Mouse (Mus musculus) cerebellum, adult 11 months (tissue): Measurements from ENCODE around the gene Mdfic.

Source experiments
- DNase-seq: peaks from one replicate; pipeline ENCODE4 v3.0.0; 2022

Gene Mdfic

DNA sequence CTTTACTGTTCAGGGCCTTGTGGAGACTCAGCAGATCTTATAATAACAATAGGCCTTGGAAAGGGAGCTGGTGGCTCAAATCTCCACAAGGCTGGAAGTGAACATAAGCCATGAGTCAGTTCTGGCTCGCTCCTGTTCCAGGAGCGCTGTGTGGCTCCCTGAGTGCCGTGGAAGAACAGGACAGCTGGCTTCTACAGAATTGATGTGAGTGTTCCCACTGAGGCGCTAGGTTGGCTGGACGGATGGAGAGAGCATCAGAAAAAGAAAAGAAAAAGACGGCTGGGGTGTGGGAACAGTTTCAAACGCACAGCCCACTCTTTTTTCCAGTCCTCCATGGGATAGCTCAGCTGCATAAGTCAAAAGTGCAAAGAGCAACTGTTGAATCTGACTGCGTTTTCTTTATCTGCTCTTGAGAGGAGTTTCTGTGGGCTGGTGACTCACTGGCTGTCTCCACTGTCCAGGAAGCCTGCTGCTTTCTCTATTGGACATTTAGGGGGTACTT is 22.9 kb downstream of the Mdfic start:
- DNase-seq = no peak

DNA sequence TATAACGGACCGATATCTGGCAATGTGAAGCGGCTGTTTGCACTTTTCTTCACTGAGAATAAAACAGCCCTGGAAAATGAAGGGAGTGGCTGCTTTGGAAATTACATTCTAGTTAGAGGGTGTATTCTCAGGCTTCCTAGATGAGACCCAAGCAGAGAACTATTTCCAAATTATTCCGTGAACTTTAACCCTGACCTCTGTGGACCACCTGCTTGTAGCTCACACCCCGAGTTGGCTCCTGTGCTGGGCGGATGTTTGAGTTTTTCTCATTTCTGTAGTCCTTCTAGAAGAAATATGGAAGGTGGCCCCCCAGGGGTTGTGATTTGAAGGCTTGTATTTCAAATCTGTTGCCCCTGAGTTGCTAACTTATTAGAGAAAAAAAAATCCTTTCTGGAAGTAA is 23.3 kb downstream of the Mdfic start:
- DNase-seq = no peak

DNA sequence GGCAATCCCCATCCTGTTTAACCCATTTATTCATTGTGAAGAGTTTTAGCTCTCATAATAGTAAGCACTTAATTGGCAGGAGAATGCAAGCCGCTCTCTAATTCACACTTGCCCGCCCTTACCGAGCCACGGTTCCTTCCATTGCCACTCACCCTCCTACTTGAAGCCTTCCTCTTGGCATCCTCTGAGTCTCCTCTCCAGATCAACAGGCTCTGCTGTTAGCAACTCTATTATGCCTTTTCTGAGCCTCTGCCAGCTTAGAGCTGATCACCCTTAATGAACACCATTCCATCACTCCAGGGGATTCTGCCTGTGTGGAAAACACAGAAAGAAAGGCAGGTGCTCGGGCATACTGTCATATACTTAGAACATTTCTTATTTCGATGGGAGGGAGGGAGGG is 24.9 kb downstream of the Mdfic start:
- DNase-seq = no peak

DNA sequence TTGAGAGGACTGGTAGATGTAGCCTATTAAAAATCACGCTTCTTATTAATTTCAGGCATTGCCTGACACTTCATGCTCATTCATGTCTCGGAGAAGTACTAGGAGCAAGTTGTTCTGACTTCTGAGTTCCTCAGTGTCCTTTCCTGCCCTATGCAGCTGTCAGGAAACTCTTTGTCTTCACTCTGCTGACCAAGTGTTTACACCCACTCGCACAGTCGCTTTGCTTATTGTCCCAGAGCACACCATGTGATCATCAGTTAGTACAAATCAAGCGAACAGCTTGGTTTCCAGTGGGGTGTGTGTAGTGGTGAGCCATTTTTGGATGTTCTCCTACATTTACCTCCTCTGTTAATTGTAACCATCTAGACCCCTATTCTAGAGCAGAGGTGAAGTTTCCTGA is 25.4 kb downstream of the Mdfic start:
- DNase-seq = no peak

DNA sequence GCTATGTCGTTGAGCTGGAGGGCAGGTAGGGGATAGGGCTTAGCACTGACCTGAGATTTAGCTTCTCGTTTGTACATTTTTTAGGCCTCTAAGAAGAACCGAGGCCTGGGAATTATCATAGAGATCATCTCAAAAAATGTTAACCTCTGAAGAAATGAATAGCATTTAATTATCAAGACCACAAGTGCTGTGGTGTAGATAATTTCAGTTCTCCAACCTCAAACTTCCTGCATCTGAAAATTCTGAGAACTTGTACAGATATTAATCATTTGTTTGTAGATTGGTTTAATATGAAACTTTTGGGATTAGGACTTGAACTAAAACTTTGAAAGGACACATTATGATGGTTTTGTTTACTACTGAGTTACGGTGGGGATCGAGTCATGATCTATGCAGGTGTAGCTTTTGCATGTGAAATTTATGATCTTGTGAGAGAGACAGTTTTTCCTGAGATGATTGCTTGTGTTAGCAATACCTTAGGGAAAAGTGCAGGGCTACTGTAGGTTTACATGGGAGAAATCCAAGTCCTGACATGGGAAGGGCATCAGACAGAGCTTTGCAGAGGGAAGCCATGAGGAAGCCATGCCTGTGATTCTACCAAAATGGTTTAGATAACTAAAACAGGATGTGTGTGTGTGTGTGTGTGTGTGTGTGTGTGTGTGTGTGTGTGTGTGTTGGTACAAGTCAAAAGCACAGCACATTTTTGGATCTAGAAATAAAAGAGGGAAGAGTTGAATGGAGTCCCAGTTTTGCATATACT is 27.1 kb downstream of the Mdfic start:
- no peak for DNase-seq

DNA sequence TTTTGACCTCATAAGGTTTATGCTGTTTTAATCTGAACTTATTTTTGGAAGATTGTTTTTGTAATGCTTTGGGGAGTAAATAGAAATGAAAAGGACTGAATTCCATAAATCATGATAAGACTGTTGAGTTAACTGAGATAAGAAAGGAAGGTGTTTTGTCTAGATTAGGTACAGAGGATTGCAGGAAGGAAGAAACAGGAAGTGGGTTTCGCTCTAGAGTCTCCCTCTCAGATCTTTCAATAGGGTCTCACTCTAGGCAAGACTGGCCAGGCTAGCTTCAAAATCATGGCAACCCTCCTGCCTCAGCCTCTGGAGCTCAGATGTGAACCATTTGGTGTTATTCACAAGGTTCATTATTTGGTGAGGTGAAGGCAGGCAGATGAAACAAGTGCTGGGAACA is 27.8 kb downstream of the Mdfic start:
- no peak for DNase-seq

DNA sequence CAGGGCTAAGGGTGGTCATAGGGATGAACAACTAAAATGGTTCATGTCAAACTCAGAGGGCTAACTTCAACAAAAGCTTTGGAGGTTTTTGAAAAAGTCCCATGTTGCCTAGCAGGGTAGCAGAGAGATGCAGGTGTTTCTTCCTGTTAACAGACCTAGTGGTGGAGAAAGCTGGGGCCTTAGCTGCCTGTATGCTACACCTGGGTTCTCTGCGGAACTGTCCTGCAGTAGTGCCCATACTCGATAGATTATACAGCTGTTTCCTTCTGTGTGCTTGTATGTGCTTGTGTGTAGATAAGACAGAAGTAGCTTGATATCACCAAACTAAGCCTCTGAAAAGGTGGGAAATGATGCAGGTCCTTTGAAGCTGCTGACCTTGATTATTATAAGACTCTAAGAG is 28.5 kb downstream of the Mdfic start:
- DNase-seq = no peak

DNA sequence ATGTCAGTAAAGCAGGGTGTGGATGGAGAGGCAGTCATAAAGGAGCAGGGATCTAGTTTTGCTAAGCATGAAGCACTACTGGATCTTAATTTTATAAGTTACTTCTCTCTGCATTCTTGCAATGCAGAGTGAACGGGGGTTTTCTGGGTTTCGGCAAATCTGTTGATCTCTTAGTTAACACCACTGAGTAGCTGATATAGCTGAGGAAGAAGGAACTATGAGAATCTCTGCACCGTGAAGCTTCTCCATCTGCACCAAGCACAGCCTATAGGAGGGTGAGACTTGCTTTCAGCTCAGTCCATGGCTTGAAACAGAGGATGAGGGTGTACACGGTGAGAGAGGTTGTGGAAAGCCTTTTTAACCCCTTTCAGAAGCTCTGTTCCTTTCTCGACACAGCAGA is 29.6 kb downstream of the Mdfic start:
- no peak for DNase-seq

DNA sequence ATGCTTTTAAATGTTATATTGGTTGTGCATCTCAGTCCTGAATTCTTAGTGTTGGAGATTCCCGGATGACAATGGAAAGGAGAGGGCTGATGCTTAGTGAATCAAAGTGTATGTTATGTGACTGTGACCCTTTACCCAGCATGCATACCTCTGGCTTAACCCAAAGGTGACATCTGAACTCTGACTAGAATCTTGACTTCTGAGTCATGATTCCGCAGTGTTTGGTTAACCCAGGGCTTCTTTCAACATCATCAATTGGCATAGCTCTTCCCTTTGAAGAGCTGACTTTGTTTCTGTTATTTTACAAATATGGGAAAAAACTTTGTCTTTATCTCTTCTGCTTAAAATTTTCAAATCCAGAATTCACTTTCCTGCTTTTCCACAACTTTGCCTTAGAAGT is 30.9 kb downstream of the Mdfic start:
- no peak for DNase-seq

DNA sequence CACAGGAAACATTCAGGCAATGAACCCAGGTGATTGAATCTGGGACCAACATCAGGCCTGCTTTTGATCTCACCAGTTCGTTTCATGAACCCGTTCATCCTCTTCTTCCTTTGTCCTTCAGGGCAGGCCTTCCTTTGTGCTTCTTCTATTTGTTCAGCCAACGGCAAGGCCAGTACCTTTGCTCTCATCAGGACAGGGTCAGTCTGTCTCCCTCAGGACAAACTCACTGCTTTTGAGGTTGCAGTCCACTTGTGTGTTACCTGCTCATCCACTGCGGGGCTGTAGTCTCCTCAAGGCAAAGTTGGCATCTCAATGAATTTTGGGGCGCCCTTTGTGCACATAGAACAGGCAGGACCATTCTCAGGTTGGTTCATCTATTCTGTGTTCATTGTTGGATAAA is 31.7 kb downstream of the Mdfic start:
- DNase-seq = no peak

DNA sequence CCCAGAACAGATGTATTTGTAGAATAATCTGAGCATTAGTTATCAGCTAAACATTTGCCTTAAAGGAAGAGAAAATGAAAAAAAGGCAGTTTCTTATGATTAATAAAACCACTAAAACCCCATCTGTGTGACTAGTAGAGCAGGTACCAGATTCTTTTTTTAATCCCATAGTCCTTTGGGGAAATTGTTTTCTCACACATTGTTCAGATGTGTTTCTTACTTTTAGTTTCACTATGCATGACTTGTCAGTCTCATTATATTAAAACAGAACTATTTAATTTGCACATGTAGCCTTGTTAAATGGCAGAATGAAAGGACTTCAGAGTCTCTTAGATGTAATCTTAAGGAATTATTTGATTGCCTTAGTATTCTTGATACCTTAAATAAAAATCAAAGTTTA is 32.7 kb downstream of the Mdfic start:
- DNase-seq = no peak

DNA sequence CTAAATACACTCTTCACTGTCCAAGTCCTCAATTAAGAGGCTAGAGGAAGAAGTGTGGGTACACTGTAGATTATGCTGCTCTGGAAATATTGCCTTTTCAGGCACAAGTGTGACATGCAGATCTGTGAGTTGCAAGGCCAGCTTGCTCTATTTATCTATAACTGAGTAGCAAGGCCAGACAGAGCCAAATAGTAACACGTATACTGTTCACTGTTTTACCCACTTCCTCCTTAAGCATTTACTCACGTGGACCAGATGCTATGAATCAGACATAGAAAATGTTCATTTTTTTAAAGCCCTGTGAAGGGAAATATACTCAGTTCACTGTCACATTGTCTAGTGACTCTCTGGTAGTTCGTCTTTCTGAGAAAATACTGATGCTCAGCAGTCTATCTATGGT is 37.9 kb downstream of the Mdfic start:
- no peak for DNase-seq

DNA sequence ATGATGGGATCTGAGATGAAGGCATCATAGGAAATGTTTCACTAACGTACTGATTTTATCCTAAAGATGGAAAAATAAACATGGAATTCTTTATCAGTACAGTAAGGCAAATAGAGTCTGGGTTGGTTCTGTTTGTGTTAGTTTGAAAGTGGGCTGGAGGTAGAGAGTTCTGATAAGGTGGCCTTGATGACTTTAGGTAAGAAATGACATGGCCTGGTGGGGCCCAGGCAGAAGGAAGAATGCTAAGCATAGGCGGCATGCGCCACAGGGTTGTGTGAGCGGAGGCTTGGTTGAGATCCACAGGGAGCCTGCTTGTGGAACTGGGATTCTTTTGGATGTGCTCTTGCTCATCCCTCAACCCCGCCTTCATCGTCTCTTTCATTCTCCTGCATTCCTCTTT is 40.3 kb downstream of the Mdfic start:
- DNase-seq = no peak

DNA sequence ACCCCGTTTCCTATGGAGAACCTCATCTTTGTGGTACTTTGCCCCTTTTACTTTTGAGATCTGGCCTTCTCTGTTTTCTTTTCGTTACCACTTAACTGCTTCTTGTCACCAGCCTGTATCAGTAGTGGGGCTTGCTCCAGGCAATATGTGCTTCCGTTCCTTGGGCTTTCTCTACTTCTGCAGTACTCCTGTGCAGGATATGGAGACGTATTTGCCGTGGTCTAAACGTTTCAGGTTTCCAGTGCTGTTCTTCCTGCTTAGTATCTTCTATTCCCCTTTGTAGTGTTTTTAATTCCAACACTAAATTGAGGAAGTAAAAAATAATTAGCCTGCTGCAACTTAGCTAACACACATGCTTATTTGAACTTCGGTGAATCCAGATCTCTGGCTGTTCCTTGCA is 43.6 kb downstream of the Mdfic start:
- DNase-seq = no peak

DNA sequence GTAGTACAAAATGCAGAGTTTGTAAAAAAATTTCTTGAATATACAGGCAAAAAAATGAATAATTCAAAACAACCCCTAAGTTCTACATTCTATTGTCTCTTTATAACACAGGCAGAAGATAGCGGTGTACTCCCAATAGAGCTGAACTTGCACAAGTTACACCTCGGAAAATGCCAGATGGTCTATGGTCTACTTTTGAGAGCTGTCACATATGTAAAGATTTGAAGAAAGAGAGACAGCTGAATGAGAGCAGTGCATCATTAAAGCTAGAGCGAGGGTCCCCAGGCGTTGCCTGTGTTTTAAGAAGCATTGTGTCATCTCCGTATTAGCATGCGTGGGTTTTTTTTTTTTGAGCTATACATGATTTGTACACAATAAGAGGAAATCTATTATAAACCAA is 47.0 kb downstream of the Mdfic start:
- no peak for DNase-seq

DNA sequence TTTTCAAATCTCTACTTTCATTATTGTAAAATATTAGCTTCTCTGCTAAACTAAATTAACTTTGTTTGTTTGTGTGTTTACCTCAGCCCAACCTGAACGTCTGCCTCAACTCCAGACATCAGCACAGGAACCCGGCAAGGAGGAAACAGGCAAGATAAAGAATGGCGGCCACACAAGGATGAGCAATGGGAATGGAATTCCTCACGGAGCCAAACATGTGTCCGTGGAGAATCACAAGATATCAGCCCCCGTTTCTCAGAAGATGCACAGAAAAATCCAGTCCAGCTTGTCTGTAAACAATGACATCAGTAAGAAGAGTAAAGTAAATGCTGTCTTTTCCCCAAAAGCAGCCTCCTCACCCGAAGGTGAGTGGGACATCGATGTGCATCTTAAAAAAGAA is 49.7 kb downstream of the Mdfic start:
- DNase-seq = no peak

DNA sequence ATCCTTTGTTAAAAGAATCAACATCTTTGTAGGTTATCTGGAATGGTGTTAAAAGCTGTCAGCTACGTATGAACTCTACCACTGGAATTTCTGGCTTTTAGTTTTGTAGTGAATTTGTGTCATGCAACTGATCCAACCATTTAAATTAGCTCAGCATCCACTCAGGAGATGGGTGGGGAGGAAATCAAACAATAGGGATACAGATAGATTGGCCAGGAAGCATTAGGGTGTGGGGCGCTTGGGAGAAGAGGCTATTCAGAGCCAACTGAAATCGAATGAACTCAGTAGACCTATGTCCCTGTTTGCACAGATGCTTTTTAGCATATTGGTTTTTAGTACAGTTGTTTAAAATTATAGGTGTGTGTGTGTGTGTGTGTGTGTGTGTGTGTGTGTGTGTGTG is 56.6 kb downstream of the Mdfic start:
- no peak for DNase-seq

DNA sequence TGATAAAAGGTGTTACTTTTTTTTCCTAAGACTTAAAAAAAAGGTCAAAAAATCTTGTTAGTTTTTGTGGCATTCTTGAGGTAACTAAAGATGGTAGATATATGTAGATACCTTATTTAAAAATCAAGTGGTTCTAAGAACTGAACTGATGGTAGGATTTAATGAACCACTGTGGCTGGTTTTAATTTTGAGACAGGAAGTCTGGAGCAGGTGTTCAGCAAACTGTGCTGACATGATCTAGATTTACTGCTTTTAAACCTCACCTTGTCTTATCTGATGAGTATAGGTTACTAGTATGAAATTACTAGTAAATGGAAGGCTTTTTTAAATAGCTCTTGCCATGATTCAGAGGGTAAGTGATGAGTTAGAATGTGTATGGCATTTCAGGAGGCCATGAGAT is 59.7 kb downstream of the Mdfic start:
- DNase-seq = no peak

DNA sequence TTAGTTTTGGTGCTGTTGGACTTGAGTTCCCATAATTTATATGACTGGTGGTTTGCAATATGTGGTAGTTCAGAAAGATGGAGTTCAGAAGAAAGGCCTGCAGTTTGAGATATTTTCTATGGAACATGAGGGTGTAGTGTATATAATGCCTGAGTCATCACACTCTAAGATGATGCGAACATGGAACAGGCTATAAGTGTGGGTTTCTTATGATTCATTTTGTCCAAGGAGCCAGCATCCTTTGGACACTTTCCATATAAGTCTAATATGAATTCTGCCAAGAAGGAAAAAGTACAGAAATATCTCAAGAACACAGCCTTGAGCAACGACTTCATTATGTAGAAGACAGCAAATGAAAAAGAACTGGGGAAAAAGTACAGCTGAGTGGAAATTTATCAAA is 60.2 kb downstream of the Mdfic start:
- no peak for DNase-seq

DNA sequence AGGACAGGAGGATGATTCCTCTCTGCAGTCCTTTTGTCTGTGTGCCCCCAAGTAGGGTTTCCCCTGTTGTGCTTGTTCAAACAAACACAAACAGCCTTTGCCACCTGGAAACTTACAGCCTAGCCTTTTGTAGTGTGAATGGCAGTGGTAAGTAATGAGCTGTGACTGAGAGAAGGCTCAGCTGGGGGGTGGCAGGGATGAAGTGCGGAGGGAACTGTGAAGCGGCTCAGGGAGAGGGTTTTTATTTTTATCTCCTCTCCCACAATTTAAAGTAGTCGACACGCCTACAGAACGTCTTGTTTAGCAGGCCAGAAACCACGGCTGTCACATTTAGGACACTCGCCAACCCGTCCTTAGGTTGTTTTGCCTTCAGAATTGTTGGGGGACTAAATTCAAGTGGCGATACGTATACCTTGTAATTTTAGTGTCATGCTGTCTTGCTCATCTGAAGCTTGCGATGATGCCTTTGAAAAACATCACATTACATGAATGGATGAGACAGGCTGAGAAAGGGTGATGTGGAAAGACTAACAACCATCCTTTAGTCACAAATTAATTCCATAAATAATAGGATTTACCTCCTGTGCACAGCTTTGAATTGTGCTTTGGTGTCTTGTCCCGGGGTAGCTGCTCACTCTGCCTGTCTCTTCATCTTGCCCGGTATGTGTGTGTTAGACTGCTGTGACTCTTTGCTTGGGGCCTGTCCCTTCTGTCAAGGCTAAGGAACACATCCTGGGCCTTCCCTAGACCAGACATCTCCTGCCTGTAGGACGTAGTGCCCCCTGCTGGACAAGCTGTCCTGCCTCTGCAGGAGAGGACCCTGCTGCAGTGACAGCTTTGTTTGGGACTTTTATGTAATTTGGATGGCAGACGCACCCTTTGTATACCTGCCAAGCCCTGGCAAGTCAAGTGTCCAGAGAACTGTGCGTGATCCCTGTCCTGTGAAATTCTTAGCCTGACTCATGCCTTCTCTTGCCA is 69.4 kb downstream of the Mdfic start:
- peak; percentile 3 for DNase-seq

DNA sequence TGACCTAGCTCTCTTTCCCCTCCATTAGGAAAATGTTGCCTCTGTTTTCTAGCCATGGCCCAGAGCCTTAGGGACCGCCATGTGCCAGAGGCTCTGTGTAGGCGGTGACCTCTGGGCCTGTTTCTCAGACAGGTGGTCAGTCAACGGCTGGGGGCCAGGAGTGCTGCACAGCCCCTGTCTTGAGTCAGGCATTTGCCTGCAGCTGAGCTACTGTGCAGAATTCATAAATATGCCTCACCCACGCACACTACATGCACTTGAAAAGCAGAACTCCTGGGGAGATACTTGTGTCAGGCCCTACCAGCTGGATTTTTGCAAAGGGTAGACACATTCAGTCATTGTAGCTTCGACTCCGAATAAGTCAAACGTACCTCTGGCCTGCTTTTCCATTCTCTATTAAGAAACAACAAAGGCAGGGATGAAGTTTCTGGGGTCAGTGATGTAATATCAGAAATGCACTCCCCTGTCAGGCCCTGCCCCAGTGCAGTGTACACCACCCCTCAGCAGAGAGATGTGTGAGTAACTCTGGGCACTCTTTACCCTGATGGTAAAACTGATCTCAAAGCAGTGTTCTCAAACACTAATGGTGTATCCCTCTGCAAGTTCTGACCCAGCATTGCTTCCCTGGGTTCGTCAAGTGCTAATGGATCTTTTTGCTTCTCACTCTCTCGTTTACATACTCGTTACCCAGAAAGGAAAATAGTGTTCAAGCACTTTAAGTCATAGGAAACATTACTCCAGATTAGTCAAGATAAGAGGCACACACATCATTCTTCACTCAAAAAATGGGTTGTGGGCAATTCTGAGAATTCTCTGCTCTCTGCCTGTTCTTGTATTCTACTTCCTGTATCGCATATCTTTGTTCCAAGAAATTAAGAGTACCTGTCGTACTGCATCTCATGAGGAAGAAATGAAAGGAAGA is 72.5 kb downstream of the Mdfic start:
- no peak for DNase-seq

DNA sequence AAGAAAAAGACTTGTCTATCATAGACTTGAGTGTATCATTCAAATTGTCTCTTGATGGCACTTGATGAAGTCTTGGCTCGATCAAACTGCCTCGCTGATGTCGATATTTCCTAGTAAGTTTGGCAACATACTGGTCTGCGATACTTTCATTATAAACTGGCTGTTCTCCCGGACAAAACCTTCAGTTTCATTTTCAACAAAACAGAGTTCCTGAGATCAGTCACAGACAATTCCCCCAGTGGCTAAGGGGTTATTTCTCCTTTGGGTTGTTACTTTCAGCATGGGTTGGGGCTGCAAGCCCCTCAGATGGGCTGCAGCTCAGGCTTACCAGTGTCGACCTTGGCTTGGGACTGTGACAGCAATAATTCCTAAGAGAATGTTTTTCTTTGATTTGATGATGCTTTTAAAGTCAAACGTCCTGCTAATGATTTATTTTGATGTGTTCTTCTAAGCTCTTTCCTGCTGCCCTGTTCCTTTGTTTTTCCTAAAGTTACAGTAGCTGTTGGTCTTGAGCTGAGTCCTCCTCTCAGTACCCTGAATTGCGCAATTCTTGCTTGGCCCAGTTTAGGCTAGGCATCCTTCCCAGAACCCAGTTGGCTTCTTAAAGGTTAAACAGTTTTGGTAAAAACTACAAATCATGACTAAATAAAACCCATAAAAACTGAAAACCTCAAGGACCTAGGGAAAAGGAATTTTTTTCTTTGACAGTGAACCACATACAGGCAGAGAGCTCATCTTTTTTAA is 73.3 kb downstream of the Mdfic start:
- no peak for DNase-seq
